Comparison of ENCODE assay signal across 8 mouse cellular contexts in genomic region chr10:94942449-94943041, GRCm38 (mm10). TPM values are rescaled to one million over a fixed set of nuclear protein-coding genes. Genes with fewer than 3 reads are reported as not detected.
A peak's percentile ranks its signal among the peaks of the same experiment; 100 is the strongest.
DNase-seq lines count a peak whose midpoint lies in the region; ATAC-seq and TF ChIP-seq lines count a peak whose summit lies in the region.

No protein-coding gene starts in this region.

- H3K9ac ChIP-seq in liver, embryonic 11.5 days (ENCODE audit: low read depth, low read length): peak overlapping the region; percentile 82
- peak overlapping the region; percentile 94 for H3K9ac ChIP-seq in midbrain, postnatal 0 days (replicated peaks; ENCODE audit: low read length, poor library complexity, severe bottlenecking)

- 0 out of 2 replicates have a peak overlapping the region, but pooled peaks have one; percentile 15 for H3K27ac ChIP-seq in left cerebral cortex, adult 2 months
- no peak overlapping the region for H3K27ac ChIP-seq in liver, embryonic 11.5 days (ENCODE audit: low read depth, low read length)
- H3K27ac ChIP-seq in midbrain, postnatal 0 days (ENCODE audit: low read depth, low read length): peak overlapping the region; percentile 92

- peaks cover 41% of the 10 kb centered on the region for H3K4me1 ChIP-seq in liver, embryonic 11.5 days (replicated peaks; ENCODE audit: control insufficient read depth, insufficient read depth, low read length)
- peaks cover 10% of the 10 kb centered on the region; the same call in 1 of the 2 replicates for H3K4me1 ChIP-seq in midbrain, postnatal 0 days (ENCODE audit: insufficient read depth, low read length)

- WGBS in liver, embryonic 11.5 days: under 1% methylated on average over 16 of the region's 17 CpGs
- WGBS in midbrain, postnatal 0 days: 2% methylated on average over 17 of the region's 17 CpGs

- peak overlapping the region; percentile 94 for H3K4me2 ChIP-seq in liver, embryonic 11.5 days
- H3K4me2 ChIP-seq in midbrain, postnatal 0 days (ENCODE audit: low read depth, low read length, poor library complexity, severe bottlenecking): peak overlapping the region; percentile 77

- intact Hi-C loops in left cerebral cortex, adult 2 months (cut with DNase I): loop anchor here (5.0 to 10.0 kb wide), 4 partner anchors 115 to 728 kb away; no protein-coding TSS in a partner anchor

- H3K36me3 ChIP-seq in liver, embryonic 11.5 days (ENCODE audit: control insufficient read depth, insufficient read depth, low read length): no peaks in the 10 kb centered on the region
- no peaks in the 10 kb centered on the region for H3K36me3 ChIP-seq in midbrain, postnatal 0 days (ENCODE audit: insufficient read depth, low read length)

- DNase-seq in left cerebral cortex, adult 2 months (ENCODE audit: extremely low spot score in 1 of 2, low spot score in 2 of 2): no peak
- DNase-seq in left cerebral cortex, adult 9 months (ENCODE audit: low spot score in 2 of 2): no peak
- peak; percentile 64 for DNase-seq in embryo, embryonic 10 days (ENCODE audit: low spot score)
- DNase-seq in heart, postnatal 4 days: peak; percentile 49
- peak; percentile 69 for DNase-seq in liver, embryonic 11.5 days (ENCODE audit: low spot score)
- DNase-seq in midbrain, postnatal 0 days (ENCODE audit: low spot score): peak; percentile 55
- peak; percentile 50 for DNase-seq in thymus, postnatal 14 days
- DNase-seq in layer of hippocampus, adult 8-10 months (ENCODE audit: low spot score in 2 of 2): no peak

- peak; percentile 23; the same call in 1 of the 2 replicates for ATAC-seq in liver, embryonic 11.5 days (replicated peaks; ENCODE audit: low FRiP score)
- no peak for ATAC-seq in midbrain, postnatal 0 days (ENCODE audit: low FRiP score)

- TF ChIP-seq CTCF in left cerebral cortex, adult 2 months (IDR thresholded peaks at IDR 0.05): no peak
- TF ChIP-seq CTCF in midbrain, postnatal 0 days (IDR thresholded peaks at IDR 0.05): no peak

- no peaks in the 10 kb centered on the region for H3K9me3 ChIP-seq in liver, embryonic 11.5 days (ENCODE audit: control insufficient read depth, low read length)
- H3K9me3 ChIP-seq in midbrain, postnatal 0 days (ENCODE audit: low read length): no peaks in the 10 kb centered on the region

- H3K27me3 ChIP-seq in liver, embryonic 11.5 days (replicated peaks; ENCODE audit: control insufficient read depth, insufficient read depth, low read length): peaks cover 25% of the 10 kb centered on the region
- H3K27me3 ChIP-seq in midbrain, postnatal 0 days (ENCODE audit: insufficient read depth, low read length): no peaks in the 10 kb centered on the region

- H3K4me3 ChIP-seq in left cerebral cortex, adult 2 months: peak overlapping the region; percentile 70
- peak overlapping the region; percentile 84 for H3K4me3 ChIP-seq in liver, embryonic 11.5 days (ENCODE audit: low read depth, low read length)
- peak overlapping the region; percentile 92 for H3K4me3 ChIP-seq in midbrain, postnatal 0 days (ENCODE audit: low read depth, low read length)

RNA-seq across cellular contexts. Expression of gene Plxnc1, which starts 2.1 kb away (rescaled TPM):
- 10 to 100 TPM; 46.2 to 49.9 TPM for total RNA-seq in left cerebral cortex, adult 2 months (2021)
- 1 to 10 TPM; 6.2 to 6.9 TPM for total RNA-seq in heart, postnatal 4 days (2021)
- polyA plus RNA-seq in liver, embryonic 11.5 days (2014; fragmentation: Nextera tagmentation; extraction: Ambion mirVana): 5.3 and 6.0 TPM in 2 replicates
- total RNA-seq in midbrain, postnatal 0 days (2014; rRNA removed): 78.5 and 79.5 TPM in 2 replicates
- polyA plus RNA-seq in midbrain, postnatal 0 days (2015; fragmentation: Nextera tagmentation; extraction: Ambion mirVana): 11.2 and 12.9 TPM in 2 replicates
- 10 to 100 TPM; 30.9 to 40.3 (median 35.4) TPM for total RNA-seq in layer of hippocampus, adult 8-10 months (2022)

Comparison
In these comparisons a context has a peak if more than half of its experiments do, and no peak if none do; other contexts are left out.
1. DNase-seq: peak in embryo, embryonic 10 days (single experiment), heart, postnatal 4 days (single experiment), liver, embryonic 11.5 days (single experiment), midbrain, postnatal 0 days (single experiment) and thymus, postnatal 14 days (single experiment); none in left cerebral cortex, adult 2 months (0 of 2), left cerebral cortex, adult 9 months (0 of 2) and layer of hippocampus, adult 8-10 months (0 of 2).
2. RNA of gene Plxnc1, which starts 2.1 kb away (total RNA-seq): 78.5 to 79.5 TPM in midbrain, postnatal 0 days, 46.2 to 49.9 TPM in left cerebral cortex, adult 2 months and 30.9 to 40.3 TPM in layer of hippocampus, adult 8-10 months; 6.2 to 6.9 TPM in heart, postnatal 4 days; every median in the first group is over 4 times any median in the second.
3. Peak in every context shown above with its lines, with median percentiles within 50 percentile points of each other: H3K4me3 ChIP-seq.